Mouse (Mus musculus): ENCODE data around the gene St6galnac3.

- TF ChIP-seq CTCF (IDR thresholded peaks at IDR 0.05), result no peak; the same call in 1 of the 2 replicates
- TF ChIP-seq POLR2A (IDR thresholded peaks at IDR 0.05; ENCODE audit: insufficient read depth, low read depth, low read length), result no peak
Measured at GRCm38 (mm10) chr3:153655071-153655470, 69.9 kb downstream of the St6galnac3 start.
